Mouse (Mus musculus): ENCODE measurements around the gene Coro7. TPM values are rescaled to one million over a fixed set of nuclear protein-coding genes. Genes with fewer than 3 reads are reported as not detected.

Coro7 gene
- total RNA-seq, 2 experiments from 2014 or later: 24.1 to 26.5 TPM

DNA sequence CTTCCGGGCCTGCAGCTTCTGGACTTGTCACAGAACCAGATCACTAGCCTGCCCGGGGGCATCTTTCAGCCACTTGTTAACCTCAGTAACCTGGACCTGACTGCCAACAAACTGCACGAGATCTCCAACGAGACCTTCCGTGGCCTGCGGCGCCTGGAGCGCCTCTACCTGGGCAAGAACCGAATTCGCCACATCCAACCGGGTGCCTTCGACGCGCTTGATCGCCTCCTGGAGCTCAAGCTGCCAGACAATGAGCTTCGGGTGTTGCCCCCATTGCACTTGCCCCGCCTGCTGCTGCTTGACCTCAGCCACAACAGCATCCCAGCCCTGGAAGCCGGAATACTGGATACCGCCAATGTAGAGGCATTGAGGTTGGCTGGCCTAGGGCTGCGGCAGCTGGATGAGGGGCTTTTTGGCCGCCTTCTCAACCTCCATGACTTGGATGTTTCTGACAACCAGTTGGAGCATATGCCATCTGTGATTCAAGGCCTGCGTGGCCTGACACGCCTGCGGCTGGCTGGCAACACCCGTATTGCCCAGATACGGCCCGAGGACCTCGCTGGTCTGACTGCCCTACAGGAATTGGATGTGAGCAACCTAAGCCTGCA is 31.1 kb downstream of the Coro7 start:
- DNase-seq: peak; percentile 9

DNA sequence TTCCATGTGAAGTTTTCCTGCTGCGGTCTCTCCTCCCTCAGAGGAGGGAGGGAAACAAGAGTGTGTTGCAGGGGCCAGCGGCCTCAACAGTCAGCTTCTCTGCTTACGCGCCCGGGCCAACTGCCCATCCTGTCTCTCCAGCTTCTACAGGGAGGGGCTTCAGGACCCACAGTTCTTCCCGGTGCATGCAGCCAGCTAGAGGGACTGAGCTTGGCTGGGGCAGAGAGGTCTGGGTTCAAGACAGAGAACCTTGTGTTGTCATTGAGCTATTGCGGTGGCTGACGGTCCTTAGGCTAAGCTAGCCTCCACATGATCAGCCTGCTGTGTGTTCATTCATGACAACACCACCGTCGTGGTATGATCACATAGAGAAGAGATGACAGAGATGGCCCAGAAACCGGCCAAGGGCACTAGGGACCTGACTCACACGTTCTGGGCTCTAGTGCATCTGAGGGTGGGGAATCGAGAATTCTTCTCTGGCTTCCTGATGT is 31.9 kb downstream of the Coro7 start:
- DNase-seq: peak; percentile 70

DNA sequence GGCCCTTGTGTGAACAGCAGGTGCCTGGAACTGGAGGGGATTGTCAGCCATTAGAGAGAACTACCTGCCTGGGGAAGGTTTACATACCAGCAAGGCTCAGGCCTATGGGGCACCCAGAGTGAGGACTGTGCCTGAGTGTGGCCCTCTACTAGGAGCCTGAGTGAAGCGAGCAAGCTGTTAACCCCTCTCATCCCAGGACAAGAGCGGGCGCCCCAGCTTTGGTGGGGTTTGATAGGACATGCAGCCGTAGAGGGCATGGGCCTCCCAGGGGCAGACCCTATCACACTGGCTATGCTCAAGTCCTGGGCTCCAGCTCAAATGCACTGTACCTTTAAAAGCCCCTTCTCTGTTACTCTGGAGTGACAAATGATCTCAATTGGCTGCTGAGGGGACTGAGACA is 32.7 kb downstream of the Coro7 start:
- DNase-seq: peak; percentile 5

DNA sequence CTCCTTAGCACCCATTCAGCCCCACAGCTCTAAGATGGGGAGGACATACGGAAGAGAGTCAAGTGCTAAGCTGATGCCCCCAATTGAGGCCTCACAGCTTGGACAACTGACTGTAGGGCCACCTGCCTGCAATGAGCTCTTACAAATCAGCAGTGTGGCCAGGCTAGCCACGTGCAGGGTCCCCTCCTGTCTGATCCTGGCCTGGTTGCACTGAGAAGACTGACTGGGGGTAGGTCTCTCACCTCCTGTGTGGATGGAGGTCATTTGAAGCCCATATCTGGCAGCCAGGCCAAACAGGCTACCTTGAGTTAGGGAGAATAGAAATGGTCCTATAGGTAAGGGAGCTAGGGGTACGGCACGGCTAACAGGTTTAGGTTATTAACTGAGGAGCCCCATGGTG is 33.7 kb downstream of the Coro7 start:
- DNase-seq: no peak

DNA sequence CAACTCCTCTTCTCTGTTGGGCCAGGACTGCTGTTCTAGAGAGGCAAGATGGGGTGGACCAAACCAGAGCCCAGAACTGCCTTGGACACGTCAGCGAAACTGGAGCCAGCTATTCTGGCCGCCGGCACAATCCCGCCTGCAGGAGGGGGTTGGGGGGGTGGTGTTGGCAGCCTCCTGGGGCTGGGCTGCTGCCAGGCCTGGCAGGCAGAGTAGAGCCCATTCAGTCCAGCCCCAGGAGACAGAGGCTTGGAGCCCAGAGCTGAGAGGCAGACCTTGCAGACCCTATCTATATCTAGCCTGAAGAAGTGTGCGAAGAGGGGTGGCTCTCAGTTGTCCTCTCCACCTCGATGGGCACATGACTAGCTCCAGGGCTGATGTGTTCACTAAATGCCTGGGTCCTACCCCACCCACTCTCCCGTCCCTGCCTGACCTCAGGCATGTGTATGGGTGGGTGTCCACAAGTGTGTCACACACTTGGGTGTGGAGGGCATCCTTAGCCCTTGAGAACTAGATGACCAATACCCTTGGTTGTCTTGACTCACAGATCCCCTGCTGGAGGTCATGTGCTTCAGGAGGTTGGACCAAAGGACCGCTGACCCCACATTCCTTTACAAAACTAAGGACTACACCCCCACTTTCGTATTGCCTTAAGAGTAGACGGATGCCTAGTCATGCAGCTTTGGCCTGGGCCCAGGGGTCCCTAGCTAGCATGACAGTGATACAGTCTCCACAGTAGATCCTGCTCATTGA is 35.7 kb downstream of the Coro7 start:
- peak; percentile 93 for DNase-seq

DNA sequence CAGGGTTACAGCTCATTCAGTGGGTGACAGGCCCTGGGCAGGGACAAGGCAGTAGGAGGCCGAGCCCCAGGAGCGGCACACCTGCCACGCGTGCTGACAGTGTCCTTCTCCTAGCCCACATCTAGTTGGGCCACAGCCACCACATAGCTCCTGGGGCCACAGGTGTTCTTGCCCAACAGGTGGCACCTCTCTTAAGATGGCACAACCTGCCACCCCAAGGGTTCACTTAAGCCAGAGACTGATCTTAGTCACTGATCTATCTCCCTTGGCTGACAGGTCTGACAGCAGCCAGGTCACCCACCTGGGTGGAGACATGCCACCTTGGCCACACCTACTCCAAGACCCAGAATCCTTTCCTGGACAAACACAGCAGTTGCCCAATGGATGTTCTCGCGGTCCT is 36.6 kb downstream of the Coro7 start:
- no peak for DNase-seq

- peak; percentile 84 for DNase-seq
Observed at GRCm38 (mm10) chr16:4642190-4642589, 37.4 kb downstream of the Coro7 start.

- peak; percentile 47 for DNase-seq
Observed at GRCm38 (mm10) chr16:4641119-4641838, 38.3 kb downstream of the Coro7 start.

- no peak for DNase-seq
Observed at GRCm38 (mm10) chr16:4640267-4641005, 39.1 kb downstream of the Coro7 start.

DNA sequence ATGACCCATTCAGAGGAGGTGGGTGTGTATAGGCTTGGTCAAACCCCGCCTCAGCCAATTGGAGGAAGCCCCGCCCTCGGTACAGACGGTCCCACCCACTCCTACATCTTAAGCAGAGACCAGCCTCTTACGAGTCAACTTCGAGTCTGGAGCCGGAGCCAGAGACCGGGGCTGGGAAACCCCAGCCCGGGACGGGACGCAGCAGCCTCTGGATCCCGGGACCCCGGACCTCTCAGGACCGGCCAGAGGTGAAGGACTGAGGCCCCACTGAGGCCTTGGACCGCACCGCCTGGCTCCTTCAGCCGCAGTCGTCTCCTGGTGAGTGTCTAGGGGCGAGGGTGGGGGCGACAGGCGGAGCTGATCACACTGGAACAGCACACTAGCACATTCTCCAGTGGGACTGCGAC is 39.7 kb downstream of the Coro7 start, which contains the start of the genes Vasn and Dnaja3:
Vasn (plus strand) TSS at position 111 of the 407 bp plus-strand sequence.
Dnaja3 (plus strand) TSS at position 159 of the 407 bp plus-strand sequence.
- peak; percentile 91 for DNase-seq

DNA sequence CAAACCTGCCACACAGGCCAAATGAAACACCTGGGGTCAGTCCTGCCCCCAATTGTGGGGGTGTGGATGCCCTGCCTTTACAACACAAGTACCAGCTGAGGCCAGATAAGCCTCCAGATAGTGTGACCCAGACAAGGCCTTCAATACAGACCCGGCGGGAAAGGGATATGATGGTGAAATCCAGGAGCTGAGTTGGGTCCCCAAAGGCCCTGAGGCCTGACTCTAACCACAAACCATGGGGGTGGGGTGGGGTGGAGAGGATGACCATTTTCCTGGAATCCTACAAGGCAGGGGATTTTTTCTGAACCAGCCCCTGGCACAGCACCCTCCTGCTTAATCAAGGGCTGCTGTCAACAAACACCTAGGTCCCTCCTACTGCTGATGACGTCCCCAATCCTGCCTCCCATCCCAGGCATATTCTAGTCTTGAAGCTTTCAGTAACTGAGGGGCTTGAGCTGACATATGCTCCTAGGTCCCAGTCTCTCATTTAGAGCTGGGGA is 40.6 kb downstream of the Coro7 start:
- no peak for DNase-seq

GRCm38 (mm10) chr16:4635760-4636159 is 43.8 kb downstream of the Coro7 start:
- DNase-seq: no peak

- DNase-seq: no peak
Observed at GRCm38 (mm10) chr16:4634681-4635080, 44.9 kb downstream of the Coro7 start.

- no peak for DNase-seq
Observed at GRCm38 (mm10) chr16:4633661-4634060, 45.9 kb downstream of the Coro7 start.

DNA sequence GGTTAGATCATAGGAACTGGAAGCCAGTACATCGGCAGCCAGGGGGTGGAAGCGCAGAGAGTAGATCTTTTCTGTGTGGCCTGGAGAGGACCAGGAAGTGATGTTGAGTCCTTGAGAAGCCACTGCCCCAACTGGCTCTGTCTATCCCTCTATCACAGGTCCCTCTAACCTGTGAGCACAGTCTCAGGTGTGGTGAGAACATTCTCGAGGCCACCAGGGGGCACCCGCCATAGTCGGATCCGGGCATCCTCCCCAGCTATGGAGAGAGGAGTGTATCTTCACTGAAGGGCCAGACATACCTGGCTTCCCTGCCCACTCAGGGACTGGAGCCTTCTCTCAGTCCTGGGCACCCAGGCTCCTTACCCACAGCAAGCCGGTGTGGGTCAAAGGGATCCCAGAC is 47.5 kb downstream of the Coro7 start:
- DNase-seq: peak; percentile 59

DNA sequence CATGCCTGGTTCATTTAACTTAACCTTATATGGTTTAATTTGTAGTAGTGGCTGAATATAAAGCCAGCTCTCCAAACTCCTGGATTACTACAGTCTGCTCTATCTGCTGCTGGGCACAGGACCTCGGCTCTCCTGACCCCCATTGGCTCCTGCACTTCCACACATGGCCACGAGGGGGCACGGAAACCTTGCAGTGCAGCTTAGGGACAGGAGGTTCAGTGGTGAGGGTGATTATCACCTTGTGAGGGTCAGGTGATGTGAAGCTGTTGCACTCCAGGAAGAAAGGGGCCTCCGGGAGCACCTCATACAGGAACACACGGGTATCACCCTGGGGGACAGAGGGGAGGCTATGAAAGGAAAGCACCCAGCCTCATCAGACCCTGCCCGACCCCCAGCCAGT is 49.6 kb downstream of the Coro7 start:
- DNase-seq: peak; percentile 94

- no peak for DNase-seq
Observed at GRCm38 (mm10) chr16:4628898-4629419, 50.6 kb downstream of the Coro7 start.

DNA sequence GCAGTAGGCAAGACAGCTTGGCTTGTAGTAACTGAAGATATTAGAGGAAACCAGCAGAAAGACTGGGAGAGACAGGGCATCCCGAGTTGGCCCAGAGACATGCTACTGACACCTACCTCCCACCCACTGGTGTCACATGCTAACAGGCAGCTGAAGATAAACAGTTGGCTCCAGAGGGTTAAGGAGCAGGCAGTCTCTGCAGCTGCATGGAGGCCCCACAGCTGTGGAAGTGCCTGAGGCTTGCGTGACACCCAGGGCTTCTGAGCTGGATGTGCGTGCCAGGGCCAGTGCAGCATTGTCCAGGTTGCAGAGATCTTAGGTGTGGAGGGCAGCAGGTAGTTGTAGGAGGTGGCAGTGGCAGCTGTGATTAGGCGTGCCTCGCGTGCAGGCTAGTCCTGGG is 52.5 kb downstream of the Coro7 start:
- no peak for DNase-seq

- DNase-seq: peak; percentile 94
Observed at GRCm38 (mm10) chr16:4624481-4625110, 55.0 kb downstream of the Coro7 start, which contains the start of gene Pam16. Gene Pam16 (minus strand): TSS chr16:4624988.

- DNase-seq: no peak
Observed at GRCm38 (mm10) chr16:4624074-4624473, 55.5 kb downstream of the Coro7 start.

- no peak for DNase-seq
Observed at GRCm38 (mm10) chr16:4616829-4617228, 62.7 kb downstream of the Coro7 start.

All from heart, postnatal 4 days (tissue).